Mouse (Mus musculus) kidney, embryonic 14.5 days (tissue): ENCODE results near the gene Elmo3. TPM values are rescaled to one million over a fixed set of nuclear protein-coding genes. Genes with fewer than 3 reads are reported as not detected.

Experiments
- ATAC-seq: fragments of 200-750 bp; cut with Nextera tagmentation; 2 replicates; pipeline ENCODE4 v1.8.0; 2017; ENCODE audit warnings: moderate number of reproducible peaks, mild to moderate bottlenecking, moderate TSS enrichment, moderate library complexity; ENCODE audit not compliant: low FRiP score, low TSS enrichment
- H3K27ac ChIP-seq: fragments of 300-500 bp; sonication (generic); 2 replicates; pipeline ENCODE4 v1.5.1; 2014; ENCODE audit warnings: low read depth, mild to moderate bottlenecking, low read length, moderate library complexity, mixed read lengths
- H3K27me3 ChIP-seq: fragments of 300-500 bp; sonication (generic); 2 replicates; pipeline ENCODE4 v1.6.1; 2014; ENCODE audit warnings: mild to moderate bottlenecking, low read length; ENCODE audit not compliant: control insufficient read depth, insufficient read depth
- H3K36me3 ChIP-seq: fragments of 300-500 bp; sonication (generic); 2 replicates; pipeline ENCODE4 v1.6.1; 2014; ENCODE audit warnings: low read length, mixed read lengths; ENCODE audit not compliant: control insufficient read depth, insufficient read depth
- H3K4me1 ChIP-seq: fragments of 300-500 bp; sonication (generic); 2 replicates; pipeline ENCODE4 v1.6.1; 2014; ENCODE audit warnings: low read length, mixed read lengths; ENCODE audit not compliant: control insufficient read depth, insufficient read depth
- H3K4me2 ChIP-seq: fragments of 300-500 bp; sonication (generic); replicated peaks from 2 replicates; pipeline ENCODE4 v1.6.1; 2014; ENCODE audit warnings: low read depth, mild to moderate bottlenecking, low read length
- H3K4me3 ChIP-seq: fragments of 300-500 bp; sonication (generic); 2 replicates; pipeline ENCODE4 v1.5.1; 2014; ENCODE audit warnings: mild to moderate bottlenecking, low read length
- H3K9ac ChIP-seq: fragments of 300-500 bp; sonication (generic); 2 replicates; pipeline ENCODE4 v1.6.1; 2014; ENCODE audit warnings: low read depth, mild to moderate bottlenecking, low read length, moderate library complexity
- H3K9me3 ChIP-seq: fragments of 300-500 bp; sonication (generic); 2 replicates; pipeline ENCODE4 v1.6.1; 2016; ENCODE audit warnings: low read length; ENCODE audit not compliant: control insufficient read depth
- WGBS: fragments of 180-500 bp; shearing (Covaris S2); extraction: QIAGEN DNeasy Blood & Tissue Kit; methylation state at CpG from one replicate; pipeline ENCODE4 v1.1.7; 2014; 5-methylcytosine and 5-hydroxymethylcytosine counted together
- polyA plus RNA-seq: library from polyadenylated mRNA; unstranded; fragments of >200 nt; fragmentation: Nextera tagmentation; extraction: Ambion mirVana; gene quantifications from 2 replicates; pipeline ENCODE4 v1.2.1, GENCODE M21; 2014

Elmo3 gene
- polyA plus RNA-seq, 1 experiment from 2014 or later, result 9.4 TPM

DNA sequence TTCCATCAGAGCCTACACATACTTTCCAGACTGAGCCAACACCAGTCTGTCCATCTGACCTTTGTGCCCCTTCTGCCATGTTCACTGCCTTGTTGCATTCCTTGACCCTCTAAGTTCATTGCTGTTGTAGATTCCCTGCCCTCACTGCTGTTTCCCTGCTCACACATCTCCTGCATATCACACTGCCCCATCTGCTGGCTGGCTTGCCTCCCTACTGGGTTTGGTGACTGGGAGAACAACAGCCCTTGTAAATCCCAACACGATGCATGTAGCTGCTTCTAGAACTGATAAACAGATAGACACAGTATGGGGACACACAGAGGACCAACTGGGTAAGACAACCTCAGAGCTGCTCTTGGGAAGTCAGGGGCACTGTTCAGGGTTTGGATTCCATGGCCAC is 6.3 kb downstream of the Elmo3 start:
- H3K4me1 ChIP-seq, result no peaks in the 10 kb centered on the region
- H3K4me3 ChIP-seq, result no peak overlapping the region
- no peak for ATAC-seq
- H3K9ac ChIP-seq, result no peak overlapping the region
- 91% methylated on average over 1 of the region's 1 CpGs for WGBS
- peaks cover 63% of the 10 kb centered on the region for H3K36me3 ChIP-seq
- no peak overlapping the region for H3K27ac ChIP-seq
- no peak overlapping the region for H3K4me2 ChIP-seq
- H3K27me3 ChIP-seq, result no peaks in the 10 kb centered on the region
- H3K9me3 ChIP-seq, result no peaks in the 10 kb centered on the region

DNA sequence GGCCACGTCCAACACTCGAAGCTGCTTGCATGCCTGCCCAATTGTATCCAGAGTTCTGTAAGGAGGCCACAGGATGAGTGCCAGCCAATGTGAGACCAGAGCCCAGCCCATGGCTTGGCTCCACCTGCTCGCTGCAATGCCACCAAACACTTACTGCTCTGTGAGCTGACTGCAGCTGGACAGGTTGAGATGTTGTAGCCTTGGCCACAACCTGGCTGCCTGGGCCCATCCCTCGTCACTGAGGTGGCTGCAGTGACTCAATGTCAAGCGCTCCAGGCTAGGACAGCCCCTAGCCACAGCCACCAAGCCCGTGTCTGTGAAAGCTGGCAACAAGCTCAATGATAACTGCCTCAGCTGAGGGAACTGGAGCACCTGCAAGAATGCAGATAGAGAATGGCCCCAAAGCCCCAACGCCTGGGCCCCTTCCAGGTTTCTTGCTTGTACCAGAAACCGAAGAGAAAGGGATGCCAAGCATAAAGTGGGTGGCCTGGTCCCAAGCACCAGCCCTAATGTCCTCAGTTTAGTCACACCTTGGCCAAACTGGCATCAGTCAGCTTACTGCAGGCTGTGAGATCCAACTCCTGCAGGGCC is 7.6 kb downstream of the Elmo3 start:
- no peaks in the 10 kb centered on the region for H3K9me3 ChIP-seq
- H3K9ac ChIP-seq, result no peak overlapping the region
- H3K36me3 ChIP-seq, result peaks cover 63% of the 10 kb centered on the region
- ATAC-seq, result no peak
- no peaks in the 10 kb centered on the region for H3K4me1 ChIP-seq
- no peak overlapping the region for H3K4me2 ChIP-seq
- H3K4me3 ChIP-seq, result no peak overlapping the region
- WGBS, result 90% methylated on average over 8 of the region's 8 CpGs
- H3K27me3 ChIP-seq, result no peaks in the 10 kb centered on the region
- no peak overlapping the region for H3K27ac ChIP-seq

DNA sequence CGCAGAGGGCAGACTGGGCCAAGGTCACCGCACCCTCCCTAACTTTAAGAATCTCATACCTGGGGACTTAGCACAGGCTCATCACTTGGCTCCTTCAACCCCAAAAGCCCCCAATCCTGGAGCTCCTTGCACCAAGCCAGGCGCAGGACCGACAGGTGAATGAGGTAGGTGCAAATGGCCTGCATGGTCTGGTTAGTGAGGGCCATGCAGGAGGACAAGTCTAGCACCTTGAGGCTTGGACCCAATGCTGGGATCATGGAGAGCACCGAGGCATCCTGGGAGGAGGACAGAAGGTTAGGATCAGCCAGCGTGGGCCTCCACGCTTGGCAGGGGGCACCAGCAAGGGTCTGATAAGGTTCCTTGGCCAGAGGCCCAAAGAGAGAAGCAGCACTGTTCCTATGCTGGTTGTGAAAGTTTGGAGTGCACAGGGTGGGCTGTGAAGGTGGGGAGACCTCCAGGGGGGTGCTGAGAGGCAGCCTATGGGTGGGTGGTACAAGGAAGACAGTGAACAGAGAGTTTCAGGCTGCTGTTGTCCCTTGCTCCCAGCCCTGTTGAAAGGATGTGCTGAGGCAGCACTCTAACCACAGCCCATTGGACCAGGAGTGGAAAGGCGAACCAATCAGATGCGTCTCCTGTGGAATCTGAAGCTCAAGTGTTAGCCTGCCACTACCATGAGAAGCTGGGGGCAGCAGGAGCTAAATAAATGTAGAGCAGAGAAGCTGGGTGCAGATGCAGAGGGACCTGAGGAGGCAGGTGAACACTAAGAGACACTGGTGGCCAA is 8.4 kb downstream of the Elmo3 start:
- no peaks in the 10 kb centered on the region for H3K4me1 ChIP-seq
- no peak overlapping the region for H3K4me2 ChIP-seq
- no peak for ATAC-seq
- H3K9me3 ChIP-seq, result no peaks in the 10 kb centered on the region
- H3K36me3 ChIP-seq, result peaks cover 55% of the 10 kb centered on the region; the same call in 1 of the 2 replicates
- H3K27ac ChIP-seq, result no peak overlapping the region
- no peaks in the 10 kb centered on the region for H3K27me3 ChIP-seq
- 75% methylated on average over 9 of the region's 9 CpGs for WGBS
- no peak overlapping the region for H3K9ac ChIP-seq
- H3K4me3 ChIP-seq, result no peak overlapping the region

DNA sequence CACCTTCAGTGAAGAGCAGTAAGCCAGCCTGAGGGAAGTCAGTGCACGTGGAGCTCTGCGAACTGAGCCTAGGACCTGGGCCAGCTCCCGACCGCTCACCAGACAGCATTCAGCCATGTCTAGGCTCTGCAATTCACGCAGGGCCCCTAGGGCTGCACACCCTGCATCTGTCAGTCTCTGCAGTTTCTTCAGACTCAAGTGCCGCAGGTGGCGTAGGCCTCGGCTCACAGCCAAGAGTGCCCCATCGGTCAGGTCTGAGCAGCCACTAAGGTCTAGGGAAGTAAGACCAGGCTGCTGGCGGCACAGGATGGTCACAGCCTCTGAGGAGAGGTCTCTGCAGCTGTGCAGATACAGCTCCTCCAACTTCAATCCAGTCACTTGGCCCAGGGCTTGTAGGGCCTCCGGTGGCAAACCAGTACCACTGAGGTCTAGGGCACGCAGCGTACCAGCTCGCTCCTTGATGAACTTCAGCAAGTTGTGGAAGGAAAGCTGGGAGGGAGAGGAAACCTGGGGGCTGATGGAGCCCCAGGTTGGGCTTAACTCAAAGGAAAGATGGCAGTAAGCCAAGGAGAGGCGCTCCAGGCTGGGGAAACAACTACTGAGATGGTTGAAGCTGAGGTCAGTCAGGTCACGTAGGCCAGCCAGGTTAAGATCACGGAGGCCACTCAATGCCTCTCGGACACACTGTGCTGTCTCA is 9.8 kb downstream of the Elmo3 start:
- no peak overlapping the region for H3K27ac ChIP-seq
- H3K4me3 ChIP-seq, result no peak overlapping the region
- H3K4me2 ChIP-seq, result no peak overlapping the region
- no peak overlapping the region for H3K9ac ChIP-seq
- whole genome bisulfite sequencing, result 88% methylated on average over 18 of the region's 18 CpGs
- H3K36me3 ChIP-seq, result peaks cover 56% of the 10 kb centered on the region; the same call in 1 of the 2 replicates
- H3K4me1 ChIP-seq, result no peaks in the 10 kb centered on the region
- ATAC-seq, result no peak
- no peaks in the 10 kb centered on the region for H3K27me3 ChIP-seq
- H3K9me3 ChIP-seq, result no peaks in the 10 kb centered on the region

DNA sequence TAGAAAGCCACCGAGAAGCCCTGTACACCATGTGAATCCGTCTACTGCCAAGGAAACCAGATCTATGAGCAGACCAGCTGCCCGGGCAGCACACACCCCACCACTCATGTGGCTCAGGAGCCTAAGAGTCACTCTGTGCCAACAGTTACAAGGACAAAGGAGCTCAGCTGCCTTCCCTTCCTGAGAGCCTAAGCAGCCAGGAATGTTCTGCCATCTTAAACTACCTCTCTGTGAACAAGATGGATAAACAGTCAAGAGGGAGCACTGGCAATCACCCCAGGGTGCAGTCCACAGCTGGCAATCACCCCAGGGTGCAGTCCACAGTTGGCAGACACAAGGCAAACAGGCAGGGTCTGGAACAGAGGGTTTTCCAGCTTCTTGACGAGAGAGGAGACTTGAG is 12.5 kb downstream of the Elmo3 start:
- no peak overlapping the region for H3K27ac ChIP-seq
- no peak for ATAC-seq
- H3K4me3 ChIP-seq, result no peak overlapping the region
- WGBS, result 92% methylated on average over 4 of the region's 4 CpGs
- H3K4me2 ChIP-seq, result no peak overlapping the region
- no peaks in the 10 kb centered on the region for H3K27me3 ChIP-seq
- H3K4me1 ChIP-seq, result no peaks in the 10 kb centered on the region
- H3K9me3 ChIP-seq, result no peaks in the 10 kb centered on the region
- peaks cover 48% of the 10 kb centered on the region; the same call in 1 of the 2 replicates for H3K36me3 ChIP-seq
- no peak overlapping the region for H3K9ac ChIP-seq

DNA sequence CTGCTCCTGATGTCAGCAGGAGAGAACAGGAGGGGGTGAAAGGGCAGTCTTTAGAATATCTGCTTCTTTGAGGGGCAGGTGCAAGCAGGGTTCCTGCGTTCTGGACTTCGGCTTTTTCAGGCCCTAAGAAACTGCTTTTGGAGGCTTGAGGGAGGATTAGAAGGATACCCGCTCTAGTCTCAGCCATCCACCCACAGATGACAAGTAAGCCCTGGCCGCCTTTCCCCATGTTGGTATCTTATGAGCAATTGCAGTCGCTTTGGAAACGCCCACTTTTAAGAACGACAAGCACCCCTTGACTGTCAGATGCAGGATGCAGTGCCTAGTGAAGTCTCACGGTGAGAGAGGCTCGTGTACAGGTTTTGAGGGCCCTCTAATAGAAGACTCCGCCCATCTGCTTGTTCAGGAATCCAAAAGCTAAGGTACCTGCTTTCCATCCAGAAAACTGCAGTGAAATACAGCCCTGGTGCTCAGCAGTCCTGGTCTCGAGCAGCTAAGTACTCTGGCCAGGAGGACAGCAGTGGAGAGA is 13.3 kb downstream of the Elmo3 start:
- 82% methylated on average over 11 of the region's 11 CpGs for WGBS
- H3K27me3 ChIP-seq, result no peaks in the 10 kb centered on the region
- no peak overlapping the region for H3K27ac ChIP-seq
- H3K9me3 ChIP-seq, result no peaks in the 10 kb centered on the region
- no peak overlapping the region for H3K9ac ChIP-seq
- H3K4me3 ChIP-seq, result no peak overlapping the region
- H3K4me2 ChIP-seq, result no peak overlapping the region
- no peak for ATAC-seq
- H3K4me1 ChIP-seq, result no peaks in the 10 kb centered on the region
- peaks cover 46% of the 10 kb centered on the region; the same call in 1 of the 2 replicates for H3K36me3 ChIP-seq

DNA sequence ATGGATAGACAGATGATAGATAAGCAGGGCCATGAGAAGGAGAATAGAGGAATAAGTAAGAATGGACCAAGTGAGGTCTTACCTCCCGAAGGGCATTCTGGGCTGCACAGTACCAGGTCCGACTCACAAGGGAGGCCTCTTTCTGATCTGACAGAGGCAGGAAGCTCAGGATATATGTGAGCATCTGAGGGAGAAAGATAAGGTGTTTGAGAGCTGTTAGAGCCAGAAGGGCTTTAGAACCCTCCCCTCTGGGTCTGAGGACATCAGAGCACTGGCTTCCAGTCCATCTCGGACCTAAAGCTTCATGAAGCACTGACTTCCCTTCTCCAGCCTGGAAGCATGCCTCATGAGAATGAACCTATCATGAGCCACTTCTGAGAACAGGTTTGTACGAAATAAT is 17.8 kb downstream of the Elmo3 start:
- Histone ChIP-seq H3K4me1 (peaks cover 15% of the 10 kb centered on the region), H3K36me3 (peaks cover 20% of the 10 kb centered on the region), H3K4me2 (no peak overlapping the region), H3K9ac (no peak overlapping the region), H3K9me3 (no peaks in the 10 kb centered on the region), H3K27ac (no peak overlapping the region), H3K27me3 (no peaks in the 10 kb centered on the region), H3K4me3 (no peak overlapping the region)
- ATAC-seq, result no peak
- 89% methylated on average over 4 of the region's 4 CpGs for WGBS

DNA sequence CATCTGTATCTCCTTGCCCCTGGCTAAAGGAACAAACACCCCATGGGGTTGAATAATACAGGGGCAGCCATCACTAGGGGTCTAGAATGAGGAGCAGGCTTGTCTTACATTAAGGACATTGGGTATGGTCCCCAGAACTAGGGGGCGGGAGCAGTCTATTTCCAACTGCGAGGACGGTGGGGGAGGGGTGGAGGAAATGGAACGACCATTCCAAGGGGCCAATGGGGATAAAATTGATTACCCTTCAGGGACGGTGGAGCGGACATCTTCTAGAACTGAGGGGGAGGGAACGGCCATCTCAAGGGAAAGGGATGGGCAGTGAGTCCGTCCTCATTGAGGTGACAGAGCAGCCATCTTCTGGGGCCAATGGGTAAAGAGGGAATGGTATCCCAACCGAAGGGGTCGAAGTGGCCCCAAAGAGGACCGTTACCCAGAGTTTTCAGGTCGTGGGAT is 20.3 kb downstream of the Elmo3 start:
- Histone ChIP-seq H3K27ac (no peak overlapping the region), H3K36me3 (peaks cover 37% of the 10 kb centered on the region), H3K9me3 (no peaks in the 10 kb centered on the region), H3K4me3 (peak overlapping the region; percentile 93), H3K27me3 (no peaks in the 10 kb centered on the region), H3K4me1 (peaks cover 15% of the 10 kb centered on the region), H3K9ac (peak overlapping the region; percentile 79), H3K4me2 (peak overlapping the region; percentile 74)
- ATAC-seq, result peak; percentile 76; the same call in 1 of the 2 replicates
- WGBS, result under 1% methylated on average over 12 of the region's 12 CpGs
